Mouse (Mus musculus) cerebral cortex, adult 2 months (tissue): ENCODE data around the gene Apbb1.

ENCODE experiments used
- WGBS: fragments of 180-500 bp; shearing (Covaris S2); methylation state at CpG from one replicate; pipeline ENCODE4 v1.1.7; 2018; 5-methylcytosine and 5-hydroxymethylcytosine counted together

The Apbb1 gene

DNA sequence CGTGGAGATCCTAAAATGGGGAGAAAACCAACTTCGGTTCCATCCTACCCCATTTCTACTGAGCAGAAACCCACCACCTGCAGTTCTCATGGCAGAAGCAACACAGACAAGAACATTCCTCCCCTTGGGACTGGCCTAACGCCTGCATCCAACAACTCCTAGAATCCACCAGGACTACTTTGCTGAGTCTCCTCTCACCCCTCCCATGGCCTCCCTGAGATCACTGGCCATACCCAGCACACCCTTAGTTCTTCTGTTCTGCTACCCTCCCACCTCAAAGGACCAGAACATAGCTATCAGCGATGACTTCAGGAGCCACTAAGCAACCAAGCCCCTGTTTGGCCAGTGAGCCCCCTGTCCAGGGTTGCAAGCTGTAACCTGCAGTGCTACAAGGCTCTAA lies 10.7 kb downstream of the Apbb1 start:
- 34% methylated on average over 4 of the region's 4 CpGs for WGBS

DNA sequence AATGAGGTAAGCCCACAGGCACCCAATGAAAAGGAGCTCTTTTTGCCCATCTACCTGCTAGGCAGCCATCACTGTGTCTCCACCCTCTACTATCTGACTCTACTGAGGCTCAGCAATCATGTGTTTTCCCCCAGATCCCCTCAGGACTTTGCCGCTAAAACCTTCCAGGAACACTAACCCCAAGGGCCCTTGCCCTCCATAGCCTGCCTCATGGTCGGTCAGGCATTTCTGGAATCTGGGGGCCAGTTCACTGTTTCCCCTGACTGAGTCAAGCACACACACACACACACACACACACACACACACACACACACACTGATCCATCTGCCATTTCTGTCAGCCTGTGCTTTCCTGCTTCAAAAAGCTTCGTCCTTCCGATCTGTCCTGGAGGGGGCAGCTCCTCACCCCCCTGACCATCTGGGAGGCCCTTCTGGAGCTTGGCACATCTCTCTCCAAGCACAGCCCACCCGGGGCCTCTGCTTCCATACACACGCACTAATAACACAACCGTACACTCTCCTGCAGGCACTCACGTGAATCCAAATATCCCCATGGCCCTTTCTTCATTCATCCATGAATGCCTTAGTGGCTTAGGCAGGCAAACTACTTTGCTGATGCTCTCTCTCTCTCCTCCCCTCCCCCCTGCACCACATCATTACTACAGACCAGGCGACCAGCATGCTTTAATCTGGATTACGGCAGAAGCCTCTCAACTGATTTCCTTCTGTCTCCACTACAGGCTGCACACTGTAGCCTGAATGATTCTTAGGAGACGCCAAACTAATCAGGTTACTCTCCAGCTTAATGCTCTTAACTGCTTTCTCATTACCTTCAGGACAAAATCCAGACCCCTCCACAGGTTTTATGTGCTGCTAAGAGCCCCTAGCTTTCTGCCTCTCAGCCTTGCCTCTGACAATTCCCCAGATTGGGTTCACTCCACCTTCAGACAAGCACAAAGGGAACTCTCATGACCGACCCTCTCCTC lies 11.6 kb downstream of the Apbb1 start:
- WGBS = 16% methylated on average over 12 of the region's 12 CpGs

DNA sequence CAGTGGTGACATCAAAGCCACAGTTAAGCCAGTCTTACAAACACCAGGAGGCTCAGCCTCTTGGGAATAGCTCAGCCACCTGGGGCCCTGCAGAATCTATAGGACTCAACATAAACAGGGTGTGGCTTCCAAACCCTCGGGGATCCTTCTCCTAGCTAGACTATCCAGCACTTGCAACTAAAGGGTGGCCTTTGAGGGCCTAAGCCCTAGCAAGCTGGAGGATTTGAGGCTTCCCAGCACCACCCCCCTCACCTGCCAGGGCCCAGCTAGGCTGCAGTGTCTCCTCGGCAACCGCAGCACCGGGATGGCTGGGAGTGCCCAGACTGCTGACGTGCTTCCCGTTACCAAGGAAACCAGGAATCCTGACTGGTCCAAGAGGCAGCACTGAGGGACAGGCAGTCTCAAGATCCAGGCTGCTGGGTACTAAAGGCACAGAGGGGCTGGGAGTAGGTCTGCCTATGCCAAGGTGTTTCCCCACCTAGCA lies 12.4 kb downstream of the Apbb1 start:
- 6% methylated on average over 6 of the region's 6 CpGs for WGBS

DNA sequence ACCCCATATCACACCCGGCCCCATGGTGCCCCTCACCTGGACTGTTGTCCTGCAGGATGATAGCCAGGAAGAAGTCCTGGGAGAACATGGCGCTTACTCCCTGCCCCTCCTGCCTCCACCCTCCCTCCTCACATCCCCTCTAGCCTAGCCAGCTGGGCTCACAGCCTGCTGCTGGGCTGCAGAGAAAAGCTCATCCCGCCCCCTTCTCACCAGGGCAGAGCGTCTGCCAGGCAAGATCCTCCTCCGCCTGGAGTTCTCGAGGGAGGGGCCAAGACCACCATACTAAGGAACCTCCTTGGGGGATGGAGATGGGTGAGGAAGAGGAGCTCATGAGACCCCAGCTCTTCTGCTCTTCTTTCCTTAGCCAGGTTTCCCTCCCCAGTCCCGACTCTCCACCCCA lies 12.9 kb downstream of the Apbb1 start:
- WGBS = 11% methylated on average over 7 of the region's 7 CpGs

DNA sequence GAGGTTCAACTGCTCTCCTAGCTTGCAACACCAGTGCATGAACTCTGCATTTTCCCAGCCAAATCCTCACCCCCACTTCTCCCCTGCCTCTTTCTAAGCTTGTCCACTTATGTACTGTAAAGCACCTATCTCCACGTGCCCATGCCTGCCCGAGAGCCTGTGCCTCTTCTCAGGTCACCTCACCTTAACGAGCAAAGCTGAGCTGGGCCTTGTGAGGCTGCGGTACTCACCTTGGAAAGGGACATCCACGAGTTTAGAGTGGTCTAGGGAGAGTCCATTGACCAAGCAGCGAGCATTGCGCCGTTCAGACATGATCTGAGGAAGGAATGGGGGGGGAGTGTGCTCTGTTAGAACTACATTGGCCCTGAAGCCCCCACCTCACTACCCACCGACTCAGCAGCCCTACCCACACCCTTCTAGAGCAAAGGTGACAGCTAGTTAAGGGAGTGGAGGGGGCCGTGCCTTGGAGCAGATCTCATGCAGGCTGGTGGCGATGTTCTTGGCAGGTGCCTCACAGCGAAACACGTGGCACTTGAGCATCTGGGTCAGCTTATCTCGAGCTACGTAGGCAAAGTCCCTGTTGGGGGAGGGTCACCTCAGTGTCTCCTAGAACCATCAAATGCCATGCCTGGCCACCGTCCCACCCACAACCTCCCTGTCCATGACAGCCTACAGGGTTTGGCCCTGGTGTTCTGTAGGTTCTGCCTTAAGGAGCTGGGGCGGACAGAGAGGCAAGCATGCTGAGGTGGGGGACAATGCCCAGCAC lies 16.2 kb downstream of the Apbb1 start:
- WGBS = 63% methylated on average over 17 of the region's 17 CpGs

DNA sequence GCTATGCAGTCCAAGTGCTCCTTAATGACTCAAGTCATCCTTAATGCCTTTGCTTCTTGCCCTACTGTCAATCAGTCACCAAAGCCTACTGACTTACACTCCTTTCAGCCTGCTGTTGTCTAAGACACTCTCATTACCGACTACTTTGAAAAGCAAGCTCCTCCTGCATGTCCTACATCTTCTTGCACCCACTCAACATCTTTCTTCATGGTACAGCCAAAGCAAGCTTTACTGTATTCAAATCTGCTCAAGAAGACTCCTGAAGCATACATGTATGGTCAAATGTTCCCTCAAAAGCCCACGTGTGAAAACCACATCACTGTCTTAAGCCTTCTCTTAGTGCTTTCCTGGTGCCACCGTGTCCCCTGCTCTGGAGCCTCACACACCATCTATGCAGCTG lies 18.1 kb downstream of the Apbb1 start:
- WGBS = 46% methylated on average over 3 of the region's 3 CpGs

DNA sequence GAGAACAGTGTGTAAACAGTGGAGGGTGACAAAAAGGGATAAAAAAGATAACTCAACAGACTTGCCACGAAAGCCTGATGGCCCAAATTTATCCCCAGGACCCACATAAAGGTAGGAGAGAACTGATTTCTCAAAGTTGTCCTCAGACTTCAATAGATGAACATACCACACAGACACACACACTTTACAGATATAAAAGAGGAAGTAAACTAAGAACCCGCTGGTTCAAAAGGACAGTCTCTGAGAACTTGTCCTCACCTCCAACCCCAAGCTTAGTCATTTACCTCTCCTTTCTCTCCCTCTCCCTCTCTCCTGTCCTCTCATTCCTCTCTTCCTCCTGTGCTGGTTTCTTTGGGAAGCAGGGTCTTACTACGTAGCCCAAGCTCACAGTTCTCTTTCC lies 19.1 kb downstream of the Apbb1 start:
- WGBS = 64% methylated on average over 3 of the region's 3 CpGs

DNA sequence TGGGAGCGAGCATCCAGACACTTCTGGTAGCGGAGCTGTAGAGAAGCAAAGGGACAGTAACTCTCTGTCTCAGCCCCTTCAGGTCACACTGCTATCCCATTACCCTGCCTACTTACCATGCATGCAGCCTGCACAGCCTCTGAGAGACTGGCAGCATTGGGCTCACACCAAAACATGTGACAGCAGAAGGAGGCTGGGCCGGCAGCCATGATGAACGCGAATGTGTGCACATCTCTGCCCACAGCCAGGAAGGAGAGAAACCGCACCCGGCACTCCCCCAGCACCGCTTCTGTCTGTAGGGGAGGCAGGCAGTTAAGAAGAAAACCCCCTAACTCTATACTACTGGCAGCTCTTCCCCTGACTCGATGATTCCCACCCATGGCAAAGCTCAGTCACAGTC lies 22.4 kb downstream of the Apbb1 start:
- WGBS = 38% methylated on average over 9 of the region's 9 CpGs

DNA sequence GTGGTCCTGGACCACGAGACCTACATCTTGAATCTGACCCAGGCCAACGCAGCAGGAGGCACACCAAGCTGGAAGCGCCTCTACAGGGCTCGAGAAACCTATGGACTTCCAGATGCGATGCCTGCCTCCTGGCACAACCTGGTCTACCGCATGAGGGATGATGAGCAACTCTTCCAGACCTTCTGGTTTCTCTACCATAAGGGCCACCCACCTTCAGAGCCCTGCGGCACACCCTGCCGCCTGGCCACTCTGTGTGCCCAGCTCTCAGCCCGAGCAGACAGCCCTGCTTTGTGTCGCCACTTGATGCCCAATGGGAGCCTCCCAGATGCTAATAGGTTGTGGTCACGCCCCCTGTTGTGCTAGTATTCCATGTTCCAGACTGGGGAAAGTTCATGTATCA lies 23.8 kb downstream of the Apbb1 start:
- WGBS = 54% methylated on average over 11 of the region's 11 CpGs

DNA sequence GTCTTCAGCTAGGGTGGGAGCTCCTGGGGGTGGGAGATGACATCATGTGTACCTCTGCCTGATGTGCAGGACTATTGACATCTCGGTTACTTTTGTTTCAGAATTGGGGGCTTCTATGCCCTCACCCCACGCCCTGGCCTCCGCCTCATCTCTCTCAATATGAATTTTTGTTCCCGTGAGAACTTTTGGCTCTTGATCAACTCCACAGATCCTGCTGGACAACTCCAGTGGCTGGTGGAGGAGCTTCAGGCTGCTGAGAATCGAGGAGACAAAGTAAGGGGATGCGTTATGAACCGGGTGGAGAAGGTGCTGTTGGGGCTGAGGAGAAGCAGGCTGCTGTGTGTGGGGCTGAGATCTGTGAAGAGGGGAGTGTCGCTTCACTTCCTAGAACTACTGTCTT lies 25.0 kb downstream of the Apbb1 start:
- WGBS = 45% methylated on average over 8 of the region's 8 CpGs

DNA sequence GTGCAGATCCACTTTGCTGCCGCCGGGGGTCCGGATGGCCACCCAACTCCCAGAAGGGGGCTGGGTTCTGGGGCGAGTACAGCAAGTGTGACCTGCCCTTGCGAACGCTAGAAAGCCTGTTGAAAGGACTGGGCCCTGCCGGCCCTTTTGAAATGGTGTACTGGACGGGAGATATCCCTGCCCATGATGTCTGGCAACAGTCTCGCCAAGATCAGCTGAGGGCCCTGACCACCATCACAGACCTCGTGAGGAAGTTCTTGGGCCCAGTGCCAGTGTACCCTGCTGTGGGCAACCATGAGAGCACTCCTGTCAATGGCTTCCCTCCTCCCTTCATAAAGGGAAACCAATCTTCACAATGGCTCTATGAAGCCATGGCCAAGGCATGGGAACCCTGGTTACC lies 25.9 kb downstream of the Apbb1 start:
- 72% methylated on average over 10 of the region's 10 CpGs for WGBS

DNA sequence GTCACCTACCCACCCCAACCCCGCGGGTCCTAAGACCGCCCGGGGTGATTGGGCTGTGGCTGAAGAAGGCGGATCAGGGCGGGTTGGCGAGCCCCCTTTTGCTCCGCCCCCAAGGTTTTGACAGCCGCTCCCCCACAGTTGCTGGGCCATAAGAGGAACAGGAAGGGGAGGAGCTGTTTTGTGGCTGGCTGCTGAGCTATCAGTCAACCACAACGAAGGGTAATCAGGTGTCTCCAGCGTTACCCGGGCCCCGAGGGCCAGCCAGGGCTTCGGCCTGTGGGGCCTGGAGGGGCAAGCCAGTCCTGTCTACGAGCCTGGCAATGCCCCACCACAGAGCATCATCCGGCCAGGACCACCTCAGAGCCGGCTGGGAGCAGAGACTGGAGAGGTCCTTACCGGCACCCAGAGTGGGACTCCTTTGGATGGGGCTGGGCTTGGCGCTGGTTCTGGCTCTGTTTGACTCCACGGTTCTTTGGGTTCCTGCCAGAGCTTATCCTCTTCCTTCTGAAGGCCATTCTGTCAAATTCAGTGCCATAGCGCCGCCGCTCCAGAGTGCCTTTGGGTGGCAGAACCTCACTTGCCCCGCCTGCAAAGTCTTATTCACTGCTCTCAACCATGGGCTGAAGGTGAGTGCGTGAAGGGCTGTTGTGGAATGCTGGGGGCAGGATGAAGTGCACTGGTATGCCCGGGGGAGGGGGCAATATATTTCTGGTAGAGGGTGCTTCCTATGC lies 27.1 kb downstream of the Apbb1 start, which contains the start of gene Smpd1:
Smpd1 (plus strand) TSS at position 149 of the 731 bp plus-strand sequence.
- WGBS = under 1% methylated on average over 26 of the region's 26 CpGs

DNA sequence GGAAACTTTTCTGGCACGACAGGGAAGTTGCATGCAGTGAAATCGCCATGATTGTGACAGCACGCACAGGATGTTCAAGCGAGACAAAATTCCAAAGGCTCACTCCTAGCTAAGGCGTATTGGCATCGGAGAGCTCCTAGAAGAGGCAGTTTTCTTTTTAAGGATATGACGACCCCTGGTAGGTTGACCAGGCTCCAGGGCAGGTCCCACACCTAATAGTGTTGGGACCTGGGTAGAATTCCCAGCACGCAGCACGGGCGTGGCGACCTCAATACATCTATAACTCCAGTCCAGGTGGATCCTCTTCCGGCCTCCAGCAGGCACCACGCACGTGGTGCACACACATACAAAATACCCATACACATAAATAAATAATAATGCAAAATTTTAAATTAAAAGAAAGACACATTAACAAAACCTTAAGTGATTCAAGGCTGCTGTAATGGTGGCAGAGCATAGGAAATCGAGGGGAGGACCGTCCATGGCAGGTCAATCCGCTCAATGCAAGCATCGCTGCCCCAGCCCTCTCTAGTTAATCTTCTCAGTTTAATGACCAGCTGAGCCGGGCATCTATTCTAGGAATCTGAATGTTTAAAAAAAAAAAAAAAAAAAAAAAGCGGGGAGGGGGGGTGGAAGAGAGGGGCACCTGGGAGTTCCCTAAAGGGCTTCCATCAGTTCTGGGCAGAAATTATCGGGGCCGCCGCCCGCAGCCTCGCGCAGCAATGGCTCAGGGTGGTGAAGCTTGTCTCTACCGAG lies 27.8 kb downstream of the Apbb1 start:
- 26% methylated on average over 27 of the region's 27 CpGs for WGBS

DNA sequence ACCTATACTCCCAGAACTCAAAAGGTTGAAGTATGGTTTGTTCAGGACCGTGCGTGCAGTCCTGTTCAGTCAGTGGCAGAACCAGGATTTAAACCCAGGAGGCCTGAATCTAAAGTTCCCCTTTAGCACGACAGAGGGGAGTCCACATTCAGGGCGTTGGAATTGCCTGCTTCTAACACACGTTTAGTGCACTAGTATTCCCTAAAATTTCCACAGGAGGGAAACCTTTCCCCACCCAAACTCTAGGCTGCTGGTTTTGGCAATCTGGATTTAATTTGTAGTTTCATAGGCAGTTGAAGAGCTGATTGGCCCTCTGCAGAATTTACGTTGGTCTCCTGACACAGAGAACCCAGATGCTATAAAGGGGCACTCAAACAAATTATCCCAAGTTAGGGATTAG lies 32.4 kb downstream of the Apbb1 start:
- 40% methylated on average over 6 of the region's 6 CpGs for WGBS

DNA sequence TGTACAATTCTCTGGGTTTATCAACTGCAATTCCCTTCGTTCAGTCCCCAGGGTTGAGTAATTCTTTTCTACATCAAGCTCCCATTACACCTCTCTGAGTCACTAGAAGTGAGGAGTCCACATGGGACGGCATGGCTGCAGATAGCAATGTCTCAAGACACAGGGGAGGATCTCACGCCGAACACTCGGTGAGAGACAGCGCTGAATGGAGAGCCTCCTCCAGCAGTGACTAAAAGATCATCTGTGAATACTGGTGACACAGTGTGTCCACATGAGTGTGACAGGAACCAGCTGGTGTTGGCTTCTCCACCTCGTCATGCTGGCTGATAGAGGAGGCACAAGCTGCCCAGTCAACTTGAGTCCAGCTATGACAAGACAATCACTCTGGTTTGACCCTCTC lies 33.5 kb downstream of the Apbb1 start:
- 64% methylated on average over 7 of the region's 7 CpGs for WGBS

DNA sequence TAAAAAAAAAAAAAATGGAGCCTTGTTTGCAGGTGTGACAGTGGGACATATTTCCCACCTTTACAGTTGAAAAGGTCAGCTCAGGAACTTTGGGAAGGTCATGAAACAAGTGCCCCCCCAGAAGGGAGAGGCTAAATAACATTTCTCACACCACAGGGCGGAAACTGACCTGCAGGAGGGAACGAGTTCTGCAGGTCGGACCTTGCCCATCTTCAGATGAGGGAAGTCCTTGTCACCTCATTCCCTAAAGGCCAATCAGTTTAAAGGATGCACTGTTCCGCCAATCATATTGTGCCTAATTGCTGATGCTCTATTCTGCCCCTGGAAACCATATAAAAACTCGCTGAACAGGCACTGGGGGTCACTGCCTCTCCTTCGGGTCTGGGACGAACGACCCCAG lies 35.5 kb downstream of the Apbb1 start:
- 84% methylated on average over 8 of the region's 8 CpGs for WGBS

DNA sequence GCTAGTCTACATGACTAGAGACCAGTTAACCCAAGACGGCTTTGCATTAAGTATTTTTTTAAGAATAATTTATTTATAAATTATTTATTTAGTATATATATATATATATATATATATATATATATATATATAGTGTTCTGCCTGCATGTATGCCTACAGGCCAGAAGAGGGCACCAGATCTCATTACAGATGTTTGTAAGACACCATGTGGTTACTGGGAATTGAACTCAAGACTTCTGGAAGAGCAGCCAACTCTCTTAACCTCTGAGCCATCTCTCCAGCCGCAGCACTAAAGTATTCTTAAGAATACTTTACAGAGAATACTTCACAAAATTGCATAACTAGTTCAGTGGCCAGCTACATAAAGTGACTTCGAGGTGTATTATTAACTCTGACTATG lies 47.3 kb downstream of the Apbb1 start:
- 83% methylated on average over 3 of the region's 3 CpGs for WGBS

DNA sequence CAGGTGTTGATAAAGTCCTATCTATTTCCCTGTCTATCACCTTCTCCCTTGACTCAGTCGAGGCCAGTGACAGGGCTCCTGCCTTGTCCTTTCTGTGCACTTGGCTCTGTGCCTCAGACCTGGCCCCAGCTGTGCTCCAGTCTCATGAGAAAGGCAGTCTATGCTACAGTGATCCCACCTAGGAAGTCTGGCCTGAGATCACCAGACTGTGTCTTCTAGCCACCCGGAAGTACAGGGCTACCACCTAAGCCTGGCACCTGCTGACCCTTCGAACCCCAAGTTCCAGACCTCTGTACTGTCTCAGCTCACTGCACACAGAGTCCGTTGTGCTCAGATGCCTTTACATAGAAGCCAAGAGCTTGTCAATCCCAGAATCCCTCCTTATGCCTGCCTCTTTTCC lies 53.4 kb downstream of the Apbb1 start:
- WGBS = 77% methylated on average over 4 of the region's 4 CpGs

DNA sequence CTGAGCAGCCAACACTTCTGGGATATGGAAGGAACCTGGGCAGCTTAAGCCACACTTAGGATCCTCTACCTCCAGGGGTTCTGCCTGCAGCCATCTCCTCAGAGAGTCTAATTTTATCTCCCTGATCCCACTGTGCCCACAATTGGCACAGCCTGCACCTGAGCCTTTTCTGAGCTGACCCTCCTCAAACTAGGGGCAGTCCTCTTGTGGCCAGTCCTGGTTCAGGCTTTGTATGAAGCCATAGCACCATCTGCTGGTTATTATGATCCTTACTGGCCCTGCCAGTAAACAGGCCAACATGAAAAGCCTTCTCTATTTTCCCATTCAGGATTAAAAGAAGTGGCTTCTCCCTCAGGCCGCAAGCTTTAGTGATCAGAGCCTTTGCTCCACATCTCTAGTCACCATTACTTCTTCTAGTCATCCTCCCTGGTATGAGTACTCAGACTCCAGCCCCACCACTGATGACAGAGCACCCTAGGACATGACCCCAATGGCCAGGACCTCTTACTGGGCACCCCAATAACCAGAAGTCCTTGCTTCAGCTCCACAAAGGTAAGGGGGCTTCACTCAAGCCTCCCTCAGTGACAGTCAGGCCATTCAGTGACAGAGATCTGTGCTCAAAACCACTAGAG lies 54.0 kb downstream of the Apbb1 start:
- 42% methylated on average over 1 of the region's 1 CpGs for WGBS

DNA sequence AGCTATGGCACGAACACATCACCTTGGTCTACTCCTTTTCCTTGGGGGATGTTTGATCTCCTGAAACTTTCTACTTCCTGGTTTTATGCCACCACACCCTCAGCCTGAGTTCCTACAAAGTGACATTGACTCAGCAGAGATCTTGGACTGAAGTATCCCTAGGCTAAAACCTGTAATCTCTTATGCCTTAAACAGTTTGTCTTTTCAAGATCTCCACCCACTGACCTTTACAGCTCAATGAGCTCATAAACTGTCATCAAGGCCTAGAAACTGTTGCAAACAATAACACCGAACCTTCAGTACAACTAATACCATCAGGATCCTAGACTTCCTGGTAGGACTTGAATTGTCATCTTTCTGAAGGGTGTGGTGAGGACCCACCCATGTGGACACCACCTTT lies 57.2 kb downstream of the Apbb1 start:
- 84% methylated on average over 2 of the region's 2 CpGs for WGBS

DNA sequence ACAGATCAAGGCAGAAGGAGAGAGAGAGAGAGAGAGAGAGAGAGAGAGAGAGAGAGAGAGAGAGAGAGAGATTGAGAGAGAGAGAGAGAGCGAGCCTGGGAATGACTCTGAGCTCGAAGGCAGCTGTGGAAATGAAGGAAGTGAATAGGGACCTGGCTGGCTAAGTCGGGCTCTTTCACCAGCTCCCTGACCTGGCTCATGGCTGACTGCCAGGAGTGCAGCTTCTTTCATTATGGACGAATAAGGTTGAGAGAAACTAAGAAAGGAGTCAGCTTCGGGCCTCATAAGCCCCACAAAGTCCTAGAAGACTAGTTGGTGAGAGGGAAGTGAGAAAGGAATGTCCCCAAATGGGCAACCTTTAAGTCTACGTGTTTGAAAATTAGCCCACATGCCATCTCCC lies 61.3 kb downstream of the Apbb1 start:
- 25% methylated on average over 6 of the region's 6 CpGs for WGBS
